Mouse (Mus musculus): ENCODE data around the gene Slc25a47.

DNA sequence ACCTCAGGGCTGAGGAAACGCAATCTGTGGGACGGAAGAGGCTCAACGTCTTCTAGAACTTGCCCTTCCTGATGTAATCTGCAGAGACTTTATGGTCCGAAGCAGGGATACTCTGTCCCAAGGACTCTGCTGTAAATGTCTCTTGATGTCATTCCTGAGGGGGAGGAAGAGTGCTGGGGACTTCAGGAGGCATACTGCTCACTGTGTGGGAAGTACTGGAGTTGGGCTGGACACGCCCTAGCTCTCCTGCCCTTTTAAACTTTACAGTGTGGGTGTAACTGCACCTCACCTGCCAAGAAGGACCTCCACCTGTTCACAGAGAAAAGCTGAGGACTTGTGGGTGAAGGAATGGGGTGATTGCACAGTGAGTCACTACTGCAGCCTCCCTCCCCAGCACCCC, 44.8 kb downstream of the Slc25a47 start:
- TF ChIP-seq CTCF (IDR thresholded peaks at IDR 0.05; ENCODE audit: low read depth) (no peak), EP300 (IDR thresholded peaks at IDR 0.05; ENCODE audit: low read depth) (no peak)
